Mouse (Mus musculus) right cerebral cortex, postnatal 10 days (tissue): ENCODE measurements around the gene Efemp1.

Experiments used
- DNase-seq, 2 experiments: peaks; one replicate each; pipeline ENCODE4 v3.0.0; 2021; ENCODE audit warnings: low spot score in 2 of 2

Gene Efemp1

GRCm38 (mm10) chr11:28934449-28934848, 81.4 kb downstream of the Efemp1 start:
- no peak for DNase-seq

GRCm38 (mm10) chr11:28939651-28940050, 86.6 kb downstream of the Efemp1 start:
- no peak for DNase-seq

DNA sequence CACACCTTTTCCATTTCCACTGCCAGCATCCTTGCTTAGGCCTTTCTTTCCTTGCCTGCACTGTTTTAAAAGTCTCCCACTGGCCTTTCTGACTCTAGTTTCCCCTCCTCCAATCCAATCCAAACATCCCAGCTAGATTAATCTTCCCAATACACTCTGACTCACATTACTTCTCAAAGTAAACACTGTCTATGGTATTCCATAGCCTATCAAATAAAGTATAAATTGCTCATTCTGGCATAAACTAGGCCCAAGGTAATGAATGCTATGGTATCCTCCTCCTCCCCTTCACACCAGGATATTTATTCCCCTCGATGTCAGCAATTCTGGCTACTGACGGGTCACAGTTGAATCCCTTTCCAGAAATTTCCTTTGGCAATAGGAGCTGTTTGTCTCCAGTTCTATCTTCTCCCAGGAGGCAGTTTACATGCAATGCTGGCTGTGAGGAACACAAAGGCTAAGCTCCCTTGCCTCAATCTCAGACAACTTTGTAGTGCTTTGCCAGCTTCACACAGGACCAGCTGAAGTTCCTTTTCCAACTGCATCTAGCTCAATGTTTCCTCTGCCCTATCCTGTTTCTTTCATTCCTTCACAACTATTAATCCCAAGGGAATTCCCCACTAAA, 98.7 kb downstream of the Efemp1 start:
- no peak for DNase-seq

DNA sequence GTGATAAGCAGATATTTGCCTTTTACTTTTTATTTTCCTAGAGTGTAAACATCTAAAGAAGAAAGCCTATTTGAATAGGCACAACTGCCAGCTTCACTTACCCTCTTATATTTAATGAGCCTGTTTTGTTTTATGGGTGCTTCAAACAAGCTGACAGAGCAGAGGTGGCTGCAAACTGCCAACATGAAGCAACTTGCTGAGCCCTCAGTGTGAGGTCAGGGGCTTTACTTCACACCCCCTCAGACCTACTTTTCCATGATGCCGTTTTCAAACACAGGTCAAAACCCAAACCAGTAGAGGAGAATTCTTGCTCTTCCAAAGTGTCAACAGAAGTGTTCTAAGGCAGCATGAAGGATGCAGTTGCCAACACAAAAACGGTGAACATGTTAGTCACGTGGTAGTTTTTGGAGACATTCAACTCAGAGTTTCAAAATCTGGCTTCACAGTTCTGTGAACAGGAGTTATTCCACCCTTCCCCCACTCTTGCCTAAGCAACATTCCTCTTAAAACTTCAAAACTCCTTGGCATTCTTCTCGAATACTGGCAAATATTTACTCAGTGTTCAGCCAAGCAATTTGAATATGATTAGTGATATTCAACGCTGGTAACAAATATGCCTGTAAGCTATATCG, 101.8 kb downstream of the Efemp1 start:
- DNase-seq = no peak

GRCm38 (mm10) chr11:28955305-28955701, 102.3 kb downstream of the Efemp1 start:
- no peak for DNase-seq

DNA sequence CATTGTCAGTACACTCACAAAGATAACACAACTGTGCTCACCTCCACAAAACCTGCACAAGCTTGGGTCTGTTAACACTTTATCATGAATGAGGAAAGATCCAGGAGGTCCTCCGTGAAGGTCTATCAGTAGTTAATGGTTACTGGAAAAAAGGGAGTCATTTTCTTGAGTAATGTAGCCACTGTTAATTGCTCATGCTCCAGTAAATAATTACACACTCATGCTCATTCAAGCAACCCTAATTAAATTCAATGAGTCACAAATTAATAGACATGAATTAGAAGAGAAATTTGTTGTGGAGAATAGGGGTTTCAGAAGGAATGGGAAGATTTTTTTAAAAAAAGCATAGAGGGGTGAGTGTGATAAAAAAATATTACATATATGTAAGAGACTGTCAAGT, 108.4 kb downstream of the Efemp1 start:
- DNase-seq = no peak
